Mouse (Mus musculus): ENCODE measurements around the gene F13a1. TPM values are rescaled to one million over a fixed set of nuclear protein-coding genes. Genes with fewer than 3 reads are reported as not detected.

Gene F13a1
- total and polyA plus RNA-seq, 3 experiments = not detected

DNA sequence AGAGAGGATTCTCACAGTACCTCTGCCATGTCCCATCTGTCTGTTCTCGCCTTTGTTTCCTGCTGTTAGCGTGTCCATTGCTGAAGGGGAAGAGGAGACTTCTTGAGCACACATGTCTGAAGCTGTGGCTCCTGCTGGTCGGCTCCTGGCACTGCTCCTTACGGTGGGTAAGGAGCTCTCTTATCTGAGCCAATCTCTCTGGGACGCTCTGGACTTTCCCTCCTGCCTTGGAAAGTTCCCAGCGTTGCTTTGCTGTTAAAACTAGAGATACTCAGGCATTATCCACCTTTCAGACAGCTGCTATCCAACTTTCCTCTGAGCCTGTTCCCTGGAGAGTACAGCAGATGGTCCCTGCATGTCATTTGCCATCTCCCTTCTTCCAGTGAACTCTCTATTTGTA, 39.1 kb upstream of the F13a1 start:
- Histone ChIP-seq H3K9ac (ENCODE audit: control insufficient read depth, low read depth, low read length, poor library complexity, severe bottlenecking) (no peak overlapping the region), H3K27ac (ENCODE audit: control insufficient read depth, low read depth, low read length) (no peak overlapping the region), H3K4me3 (ENCODE audit: control insufficient read depth in 1 of 2, insufficient read depth in 1 of 2, low read depth in 2 of 2, low read length in 2 of 2) (no peak overlapping the region), H3K27me3 (ENCODE audit: control insufficient read depth in 1 of 2, insufficient read depth in 2 of 2, low read length in 2 of 2) (no peaks in the 10 kb centered on the region), H3K9me3 (replicated peaks; ENCODE audit: insufficient read depth, low read length) (no peaks in the 10 kb centered on the region), H3K36me3 (ENCODE audit: control insufficient read depth in 1 of 2, insufficient read depth in 2 of 2, low read length in 2 of 2) (no peaks in the 10 kb centered on the region), H3K79me2 (ENCODE audit: control insufficient read depth, insufficient read depth, low read length, poor library complexity) (no peaks in the 10 kb centered on the region), H3K4me1 (ENCODE audit: control insufficient read depth in 1 of 2, insufficient read depth in 2 of 2, low read length in 2 of 2) (no peaks in the 10 kb centered on the region)
- no peak for DNase-seq (ENCODE audit: low read depth, low spot score)
- TF ChIP-seq MAFK (IDR thresholded peaks at IDR 0.05; ENCODE audit: borderline replicate concordance, low read depth, low read length) (no peak), EP300 (IDR thresholded peaks at IDR 0.05; ENCODE audit: low read depth in 1 of 2, low read length in 2 of 2) (no peak), KAT2A (conservative IDR thresholded peaks at IDR 0.05; ENCODE audit: low read depth, low read length) (no peak), MYB (IDR thresholded peaks at IDR 0.05; ENCODE audit: low read depth, low read length) (no peak), GATA1 (IDR thresholded peaks at IDR 0.05; ENCODE audit: low read depth, low read length) (no peak), ETS1 (IDR thresholded peaks at IDR 0.05; ENCODE audit: low read depth, low read length) (no peak), RAD21 (IDR thresholded peaks at IDR 0.05; ENCODE audit: low read depth, low read length) (no peak), USF1 (IDR thresholded peaks at IDR 0.05; ENCODE audit: low read depth, low read length) (no peak), NELFE (IDR thresholded peaks at IDR 0.05; ENCODE audit: low read depth, low read length) (no peak), POLR2AphosphoS2 (IDR thresholded peaks at IDR 0.05; ENCODE audit: low read length) (no peak), JUND (IDR thresholded peaks at IDR 0.05; ENCODE audit: low read depth, low read length) (no peak), TAL1 (IDR thresholded peaks at IDR 0.05; ENCODE audit: low read length) (no peak), POLR2A (IDR thresholded peaks at IDR 0.05; ENCODE audit: control insufficient read depth in 1 of 2, insufficient read depth in 1 of 2, low read depth in 1 of 2, low read length in 2 of 2, poor library complexity in 1 of 2) (no peak), MXI1 (IDR thresholded peaks at IDR 0.05; ENCODE audit: low read depth, low read length) (no peak), MAZ (IDR thresholded peaks at IDR 0.05; ENCODE audit: low read depth, low read length) (no peak), CHD1 (IDR thresholded peaks at IDR 0.05; ENCODE audit: low read depth, low read length) (no peak), ZC3H11A (IDR thresholded peaks at IDR 0.05; ENCODE audit: low read depth, low read length) (no peak)

DNA sequence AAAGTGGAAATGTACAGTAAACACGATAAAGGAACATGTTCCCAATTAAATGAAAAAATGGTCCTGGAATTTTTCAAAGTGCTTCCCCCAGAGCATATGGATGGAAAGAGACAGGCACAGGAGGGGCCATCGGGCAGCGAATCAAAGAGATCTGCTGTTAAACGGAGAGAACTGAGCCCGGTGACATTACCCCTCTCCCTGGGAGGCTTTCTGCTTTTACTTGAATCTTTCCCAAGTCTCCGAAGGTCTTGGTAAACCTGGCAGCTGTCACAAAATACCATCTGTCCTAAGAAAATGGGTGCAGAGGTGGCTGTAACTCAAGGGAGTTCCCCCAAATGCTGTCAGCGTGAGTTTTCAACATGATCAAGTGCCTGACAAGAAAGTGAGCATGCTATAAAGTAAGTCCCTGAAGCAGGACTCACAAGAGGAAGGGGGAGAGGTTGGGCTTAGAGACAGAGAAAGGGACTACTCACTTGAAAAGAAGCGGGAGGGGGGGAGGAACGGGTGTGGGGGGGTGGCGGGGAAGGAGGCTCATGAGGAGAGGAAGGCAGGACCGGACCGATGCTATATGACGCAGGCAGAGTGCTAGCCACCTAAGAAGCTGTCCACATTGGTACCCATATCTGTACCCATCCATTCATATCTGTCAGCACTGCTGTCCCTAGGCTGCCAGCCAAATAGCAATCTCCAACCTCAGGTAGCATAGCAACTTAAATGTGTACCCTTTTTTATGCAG, 31.6 kb upstream of the F13a1 start:
- H3K4me3 ChIP-seq (ENCODE audit: control insufficient read depth in 1 of 2, insufficient read depth in 1 of 2, low read depth in 2 of 2, low read length in 2 of 2) = no peak overlapping the region
- H3K36me3 ChIP-seq (ENCODE audit: control insufficient read depth in 1 of 2, insufficient read depth in 2 of 2, low read length in 2 of 2) = no peaks in the 10 kb centered on the region
- H3K9ac ChIP-seq (ENCODE audit: control insufficient read depth, low read depth, low read length, poor library complexity, severe bottlenecking) = no peak overlapping the region
- H3K4me1 ChIP-seq (ENCODE audit: control insufficient read depth in 1 of 2, insufficient read depth in 2 of 2, low read length in 2 of 2) = no peaks in the 10 kb centered on the region
- DNase-seq (ENCODE audit: low read depth, low spot score) = no peak
- no peak overlapping the region for H3K27ac ChIP-seq (ENCODE audit: control insufficient read depth, low read depth, low read length)
- H3K27me3 ChIP-seq (ENCODE audit: control insufficient read depth in 1 of 2, insufficient read depth in 2 of 2, low read length in 2 of 2) = no peaks in the 10 kb centered on the region
- TF ChIP-seq UBTF (IDR thresholded peaks at IDR 0.05; ENCODE audit: borderline replicate concordance, insufficient read depth, low read depth, low read length) (no peak), SMC3 (IDR thresholded peaks at IDR 0.05; ENCODE audit: low read depth, low read length) (no peak), NRF1 (IDR thresholded peaks at IDR 0.05; ENCODE audit: insufficient read depth, low read depth, low read length, poor library complexity, severe bottlenecking) (no peak), RCOR1 (IDR thresholded peaks at IDR 0.05; ENCODE audit: low read depth, low read length) (no peak), CHD1 (IDR thresholded peaks at IDR 0.05; ENCODE audit: low read depth, low read length) (no peak), ZMIZ1 (IDR thresholded peaks at IDR 0.05; ENCODE audit: low read depth, low read length) (no peak), MYB (IDR thresholded peaks at IDR 0.05; ENCODE audit: low read depth, low read length) (no peak), MAX (IDR thresholded peaks at IDR 0.05; ENCODE audit: low read length) (no peak), TAL1 (IDR thresholded peaks at IDR 0.05; ENCODE audit: low read length) (no peak), USF2 (IDR thresholded peaks at IDR 0.05; ENCODE audit: borderline replicate concordance in 1 of 2, insufficient read depth in 1 of 2, low read depth in 1 of 2, low read length in 2 of 2) (no peak), BHLHE40 (IDR thresholded peaks at IDR 0.05; ENCODE audit: borderline replicate concordance, low read depth, low read length) (no peak), MYC (IDR thresholded peaks at IDR 0.05; ENCODE audit: low read depth, low read length) (no peak), TBP (IDR thresholded peaks at IDR 0.05; ENCODE audit: low read depth, low read length) (no peak), HCFC1 (IDR thresholded peaks at IDR 0.05; ENCODE audit: low read depth, low read length) (no peak)
- H3K79me2 ChIP-seq (ENCODE audit: control insufficient read depth, insufficient read depth, low read length, poor library complexity) = no peaks in the 10 kb centered on the region
- no peaks in the 10 kb centered on the region for H3K9me3 ChIP-seq (replicated peaks; ENCODE audit: insufficient read depth, low read length)
